32 mouse cellular contexts compared by ENCODE assay signal in genomic region chr5:25331322-25331721, GRCm38 (mm10).
"Had no signal": no experiment of that assay in that cellular context is flagged by ENCODE, and none has a peak within 500 bp of the region (broad histone marks: within the 10 kb centered on the region; RNA-seq: fewer than 3 reads in every experiment).

No protein-coding gene starts in this region.

- H3K9me3 ChIP-seq: heart, embryonic 10.5 days; heart, embryonic 12.5 days; heart, embryonic 13.5 days; heart, embryonic 15.5 days; hindbrain, embryonic 10.5 days; hindbrain, embryonic 12.5 days; hindbrain, embryonic 13.5 days; hindbrain, embryonic 15.5 days; intestine, embryonic 15.5 days; kidney, embryonic 15.5 days had no signal

- H3K4me1 ChIP-seq: heart, embryonic 10.5 days; heart, embryonic 12.5 days; heart, embryonic 13.5 days; heart, embryonic 15.5 days; hindbrain, embryonic 10.5 days; hindbrain, embryonic 12.5 days; hindbrain, embryonic 13.5 days; hindbrain, embryonic 15.5 days; intestine, embryonic 15.5 days; kidney, embryonic 15.5 days had no signal

- H3K27ac ChIP-seq: heart, embryonic 10.5 days; heart, embryonic 13.5 days; heart, embryonic 15.5 days; hindbrain, embryonic 10.5 days; hindbrain, embryonic 12.5 days; hindbrain, embryonic 13.5 days; hindbrain, embryonic 14.5 days; hindbrain, embryonic 15.5 days; hindbrain, postnatal 0 days; intestine, embryonic 15.5 days; kidney, embryonic 15.5 days; kidney, postnatal 0 days; layer of hippocampus, adult 2 months; left cerebral cortex, adult 2 months had no signal

- H3K9ac ChIP-seq: heart, embryonic 12.5 days; heart, embryonic 13.5 days; heart, embryonic 15.5 days; hindbrain, embryonic 12.5 days; hindbrain, embryonic 13.5 days; hindbrain, embryonic 14.5 days; hindbrain, embryonic 15.5 days; intestine, embryonic 15.5 days; kidney, embryonic 15.5 days had no signal

- H3K27me3 ChIP-seq: heart, embryonic 12.5 days; heart, embryonic 13.5 days; heart, embryonic 15.5 days; hindbrain, embryonic 12.5 days; hindbrain, embryonic 13.5 days; hindbrain, embryonic 15.5 days; intestine, embryonic 15.5 days; kidney, embryonic 15.5 days had no signal

- H3K4me3 ChIP-seq: heart, embryonic 10.5 days; heart, embryonic 12.5 days; heart, embryonic 13.5 days; heart, embryonic 15.5 days; hindbrain, embryonic 10.5 days; hindbrain, embryonic 12.5 days; hindbrain, embryonic 13.5 days; hindbrain, embryonic 15.5 days; intestine, embryonic 15.5 days; kidney, embryonic 15.5 days; layer of hippocampus, adult 2 months; left cerebral cortex, adult 2 months had no signal

- H3K36me3 ChIP-seq: intestine, embryonic 15.5 days had no signal

- DNase-seq: heart, postnatal 10 days; heart, postnatal 14 days; heart, postnatal 36 days; heart, postnatal 4 days; kidney, adult 11 months; kidney, adult 18-20 months; kidney, adult 2 months; kidney, adult 8-10 months; kidney, adult 9 months; kidney, postnatal 10 days; kidney, postnatal 14 days; kidney, postnatal 25 days; kidney, postnatal 36 days; kidney, postnatal 4 days; layer of hippocampus, adult 9-11 months; layer of hippocampus, postnatal 36 days had no signal

- H3K4me2 ChIP-seq: heart, embryonic 11.5 days; heart, embryonic 12.5 days; heart, embryonic 13.5 days; heart, embryonic 15.5 days; hindbrain, embryonic 12.5 days; hindbrain, embryonic 13.5 days; hindbrain, embryonic 14.5 days; hindbrain, embryonic 15.5 days; intestine, embryonic 15.5 days; kidney, embryonic 15.5 days had no signal
